Mouse (Mus musculus): Measurements from ENCODE around the gene Mgme1. TPM values are rescaled to one million over a fixed set of nuclear protein-coding genes. Genes with fewer than 3 reads are reported as not detected.
A peak's percentile ranks its signal among the peaks of the same experiment; 100 is the strongest.

Mgme1 gene
- polyA plus RNA-seq, 1 experiment from 2014 or later: 19.4 TPM

GRCm38 (mm10) chr2:144329937-144330336 is 59.5 kb downstream of the Mgme1 start:
- peak overlapping the region; percentile 24 for H3K4me2 ChIP-seq (replicated peaks)
- H3K27ac ChIP-seq: no peak overlapping the region
- no peaks in the 10 kb centered on the region for H3K9me3 ChIP-seq
- no peaks in the 10 kb centered on the region for H3K36me3 ChIP-seq
- peaks cover 25% of the 10 kb centered on the region for H3K4me1 ChIP-seq
- WGBS: 3% methylated on average over 10 of the region's 10 CpGs
- H3K27me3 ChIP-seq: peaks cover 79% of the 10 kb centered on the region
- no peak overlapping the region for H3K9ac ChIP-seq
- no peak for ATAC-seq (ENCODE audit: insufficient number of reproducible peaks, insufficient read depth, low FRiP score, low TSS enrichment)
- H3K4me3 ChIP-seq: no peak overlapping the region

- peak overlapping the region; percentile 93 for H3K4me2 ChIP-seq (replicated peaks)
- H3K9ac ChIP-seq: peak overlapping the region; percentile 36
- H3K27me3 ChIP-seq: peaks cover 84% of the 10 kb centered on the region
- no peaks in the 10 kb centered on the region for H3K36me3 ChIP-seq
- under 1% methylated on average over 41 of the region's 41 CpGs for WGBS
- peaks cover 25% of the 10 kb centered on the region for H3K4me1 ChIP-seq
- no peak overlapping the region for H3K27ac ChIP-seq
- H3K9me3 ChIP-seq: no peaks in the 10 kb centered on the region
- no peak for ATAC-seq (ENCODE audit: insufficient number of reproducible peaks, insufficient read depth, low FRiP score, low TSS enrichment)
- H3K4me3 ChIP-seq: peak overlapping the region; percentile 49
These were observed 60.0 kb downstream of the Mgme1 start for GRCm38 (mm10) chr2:144330352-144330959.

Other genes starting within 250 kb of the Mgme1 start
- gene Banf2, start 237.6 kb upstream of the Mgme1 start, polyA plus RNA-seq (2016; fragmentation: Nextera tagmentation; extraction: Ambion mirVana): not detected in 2 replicates
- gene Snx5, start 243 bp downstream of the Mgme1 start, polyA plus RNA-seq (2016; fragmentation: Nextera tagmentation; extraction: Ambion mirVana): 132 and 140 TPM in 2 replicates
- 1.1 and 1.6 TPM in 2 replicates for gene Ovol2, start 61.5 kb downstream of the Mgme1 start, polyA plus RNA-seq (2016; fragmentation: Nextera tagmentation; extraction: Ambion mirVana)
- 51.3 and 53.3 TPM in 2 replicates for gene Kat14, start 98.3 kb downstream of the Mgme1 start, polyA plus RNA-seq (2016; fragmentation: Nextera tagmentation; extraction: Ambion mirVana)
- gene Pet117, start 98.3 kb downstream of the Mgme1 start, polyA plus RNA-seq (2016; fragmentation: Nextera tagmentation; extraction: Ambion mirVana): not detected in 2 replicates